Mouse (Mus musculus): ENCODE data around the gene Tbc1d2b.

Gene Tbc1d2b

DNA sequence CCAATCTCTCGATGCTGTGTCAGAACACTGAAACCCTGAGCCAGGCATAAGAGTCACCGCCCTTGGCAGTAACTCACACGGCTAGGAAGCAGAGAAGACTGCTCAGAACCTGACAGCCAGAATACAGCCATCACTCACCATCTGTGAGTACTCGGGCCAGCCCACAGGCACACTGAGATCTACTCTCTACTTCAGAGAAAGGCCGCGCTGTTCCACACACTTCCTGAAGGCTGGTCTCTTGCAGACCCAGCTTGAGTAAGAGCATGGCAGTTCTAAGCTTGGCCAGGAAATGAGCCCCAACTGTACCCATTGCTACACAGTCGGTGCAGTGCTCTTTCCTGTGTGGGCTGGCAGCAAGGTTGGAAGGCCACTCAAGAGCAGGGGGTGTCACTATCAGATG is 27.7 kb downstream of the Tbc1d2b start:
- DNase-seq (ENCODE audit: low spot score) = peak; percentile 22

DNA sequence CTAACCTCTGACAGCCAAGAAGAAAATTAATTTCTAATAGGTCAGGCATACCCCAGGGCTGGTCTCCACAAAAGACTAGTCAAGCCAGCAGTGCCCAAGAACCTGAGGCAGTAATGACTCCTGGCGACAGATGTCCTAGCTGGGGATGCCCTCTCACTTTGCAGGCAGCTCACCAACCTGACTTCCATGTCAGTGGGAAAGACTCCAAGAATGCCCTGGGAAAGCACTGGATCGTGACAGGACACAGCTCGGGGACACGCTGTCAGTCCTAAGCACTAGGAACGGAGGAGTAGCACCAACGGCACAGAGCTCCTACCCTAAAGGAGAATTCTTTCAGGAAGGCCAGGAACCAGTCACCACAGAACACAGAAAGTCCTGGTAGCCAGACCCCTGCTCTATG is 28.3 kb downstream of the Tbc1d2b start:
- DNase-seq (ENCODE audit: low spot score) = no peak

DNA sequence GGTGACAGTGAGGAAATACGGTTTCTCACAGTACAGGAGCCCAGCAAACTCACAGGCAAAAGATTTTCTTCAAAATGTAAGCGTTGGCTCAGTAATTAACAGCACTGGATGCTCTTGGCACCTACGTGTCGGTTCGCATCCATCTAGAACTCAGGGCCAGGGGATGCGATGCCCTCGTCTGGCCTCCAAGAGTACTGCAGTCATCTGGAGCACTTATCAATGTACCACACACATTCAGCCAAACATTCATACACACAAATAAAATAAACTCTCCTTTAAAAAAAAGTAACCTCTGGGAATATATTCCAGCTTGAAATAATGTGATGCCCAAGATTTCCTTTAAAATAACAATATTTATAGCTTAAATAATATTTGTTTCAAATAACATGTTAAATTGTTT is 29.0 kb downstream of the Tbc1d2b start:
- no peak for DNase-seq (ENCODE audit: low spot score)

DNA sequence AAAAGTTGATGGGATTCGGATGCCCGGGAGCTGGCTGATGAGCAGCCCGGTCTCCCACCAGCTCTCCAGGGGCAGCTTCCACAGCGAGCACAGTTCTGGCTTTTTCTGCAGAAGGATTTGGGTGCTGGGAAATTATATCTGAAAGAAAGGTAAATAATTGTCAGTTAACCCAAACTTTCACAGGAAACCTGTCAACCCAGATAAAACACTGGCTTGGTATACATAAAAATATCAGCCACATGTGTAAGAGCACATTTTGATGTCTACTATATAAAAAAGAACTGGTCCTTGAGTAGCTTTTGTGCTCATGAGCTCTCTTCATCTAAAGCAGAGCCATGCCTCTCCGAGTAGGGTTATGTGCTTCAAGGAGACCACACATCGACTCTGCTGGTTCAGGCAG is 29.6 kb downstream of the Tbc1d2b start:
- no peak for DNase-seq (ENCODE audit: low spot score)

DNA sequence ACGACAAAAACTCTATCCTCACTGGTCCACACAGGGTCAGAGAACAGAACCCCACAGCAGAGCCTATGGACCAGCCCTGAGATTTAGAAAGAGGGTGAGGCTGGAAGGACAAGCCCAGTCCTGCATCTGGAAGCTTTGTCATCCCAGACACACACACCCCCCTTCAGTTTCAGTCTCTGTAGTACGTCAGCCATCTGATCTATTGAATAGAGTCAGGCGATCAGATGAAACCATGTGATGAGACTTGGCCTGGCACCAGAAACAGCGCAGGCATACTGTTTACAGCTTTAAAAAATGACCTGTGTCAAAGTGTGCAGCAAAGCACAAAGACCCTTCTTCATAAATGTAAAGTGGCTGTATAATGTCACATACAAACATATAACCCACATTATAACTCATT is 30.0 kb downstream of the Tbc1d2b start:
- DNase-seq (ENCODE audit: low spot score) = no peak

DNA sequence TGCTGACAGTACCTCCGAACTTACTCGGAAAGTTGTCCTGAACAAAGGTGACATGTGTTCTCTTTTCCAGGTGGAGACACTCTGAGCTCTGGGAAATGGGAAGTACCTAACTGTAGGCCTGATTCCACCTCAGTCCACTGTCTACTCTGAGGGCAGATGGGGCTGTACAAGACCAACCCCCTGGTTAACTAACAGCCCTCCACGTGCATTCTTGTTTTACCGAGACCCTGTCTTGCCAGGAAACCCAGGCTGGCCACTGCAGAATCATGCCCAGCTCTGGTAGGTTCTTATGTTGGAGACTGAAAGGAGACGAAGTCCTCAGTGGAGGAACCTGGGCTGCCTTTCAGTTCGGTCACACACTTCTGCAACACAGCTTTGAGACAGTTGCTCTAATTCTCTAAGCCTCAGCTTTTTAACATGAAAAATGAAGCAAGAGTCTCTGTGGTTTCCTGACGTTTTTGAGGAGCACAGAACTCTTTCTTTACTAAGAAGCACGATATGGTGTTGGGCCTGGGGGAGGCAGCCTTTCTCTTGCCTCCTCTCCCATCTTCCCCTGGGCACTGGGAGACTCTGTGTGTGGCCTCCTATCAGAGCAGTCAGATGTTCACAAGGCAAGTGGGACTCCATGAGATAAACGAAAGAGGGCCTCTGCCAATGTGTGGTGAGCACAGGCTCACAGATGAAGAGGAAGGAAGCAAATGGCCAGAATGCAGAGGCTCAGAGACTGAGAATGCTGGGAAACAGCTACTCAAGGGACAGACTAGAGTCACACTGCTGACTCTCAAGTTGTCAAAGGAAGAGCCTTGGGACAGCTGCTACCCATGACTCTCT is 33.2 kb downstream of the Tbc1d2b start:
- DNase-seq (ENCODE audit: low spot score) = no peak

DNA sequence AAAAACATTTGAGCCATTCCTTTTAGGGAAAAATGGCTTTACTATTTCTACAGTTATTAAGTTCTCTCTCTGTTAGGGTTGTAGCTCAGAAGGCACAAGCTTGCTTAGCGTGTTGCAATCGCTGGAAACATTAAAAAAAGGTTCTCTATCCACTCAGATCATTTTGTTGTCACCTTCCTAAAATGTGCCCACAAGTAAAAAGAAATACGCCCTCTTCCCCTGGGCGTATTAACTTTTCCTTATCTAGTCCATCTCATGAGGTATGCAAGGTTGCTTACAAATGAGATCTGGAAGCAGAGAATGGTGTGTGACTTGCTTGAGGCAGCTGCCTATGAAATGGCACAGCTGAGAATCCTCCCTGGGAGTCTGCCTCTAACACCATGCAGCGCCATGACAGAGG is 33.8 kb downstream of the Tbc1d2b start:
- no peak for DNase-seq (ENCODE audit: low spot score)

DNA sequence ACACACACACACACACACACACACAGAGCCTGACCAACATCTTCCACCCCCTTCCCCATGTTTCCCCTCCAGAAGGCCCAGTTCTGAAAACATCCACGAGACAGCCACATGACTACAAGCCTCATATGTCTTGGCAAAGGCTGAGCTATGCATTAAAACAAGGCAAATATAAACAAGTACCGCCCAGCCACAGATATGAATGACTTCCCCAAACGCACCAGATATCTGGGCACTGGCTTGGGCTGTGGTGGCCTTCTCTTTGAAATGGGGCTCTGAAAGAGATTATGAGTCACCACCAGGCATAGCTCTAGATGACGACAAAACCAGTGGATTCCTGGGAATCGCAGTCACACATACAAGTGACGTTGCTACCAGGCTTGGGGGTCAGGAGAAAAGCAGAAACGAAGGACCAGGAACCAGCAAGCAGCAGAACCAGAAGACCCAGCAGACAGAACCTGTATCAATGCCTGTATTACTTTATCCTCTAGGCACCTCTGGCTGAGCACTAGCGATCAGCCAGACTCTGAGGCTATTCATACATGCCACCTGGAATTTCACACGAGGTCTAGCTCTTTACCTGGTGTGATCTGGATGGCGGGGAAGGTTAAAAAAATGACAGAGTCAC is 35.2 kb downstream of the Tbc1d2b start:
- DNase-seq (ENCODE audit: low spot score) = no peak

DNA sequence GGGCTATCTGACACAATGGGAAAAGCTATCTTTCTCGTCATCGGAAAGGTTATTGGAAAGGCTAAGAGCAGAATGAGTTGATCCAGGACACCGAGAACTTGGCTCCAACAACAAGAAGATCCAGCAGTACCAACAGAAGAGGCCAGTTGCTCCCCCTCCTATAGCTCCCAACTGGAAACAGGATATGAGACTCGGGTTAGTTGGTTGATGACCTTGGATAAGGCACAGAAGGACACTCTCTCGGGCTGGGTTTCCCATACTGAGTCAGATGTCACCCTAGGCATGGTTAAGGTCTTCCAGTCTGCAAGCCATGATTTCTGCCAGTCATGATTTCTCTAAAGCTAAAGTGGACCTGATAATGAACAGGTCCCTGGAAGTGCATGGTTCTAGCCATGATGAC is 35.8 kb downstream of the Tbc1d2b start:
- no peak for DNase-seq (ENCODE audit: low spot score)

DNA sequence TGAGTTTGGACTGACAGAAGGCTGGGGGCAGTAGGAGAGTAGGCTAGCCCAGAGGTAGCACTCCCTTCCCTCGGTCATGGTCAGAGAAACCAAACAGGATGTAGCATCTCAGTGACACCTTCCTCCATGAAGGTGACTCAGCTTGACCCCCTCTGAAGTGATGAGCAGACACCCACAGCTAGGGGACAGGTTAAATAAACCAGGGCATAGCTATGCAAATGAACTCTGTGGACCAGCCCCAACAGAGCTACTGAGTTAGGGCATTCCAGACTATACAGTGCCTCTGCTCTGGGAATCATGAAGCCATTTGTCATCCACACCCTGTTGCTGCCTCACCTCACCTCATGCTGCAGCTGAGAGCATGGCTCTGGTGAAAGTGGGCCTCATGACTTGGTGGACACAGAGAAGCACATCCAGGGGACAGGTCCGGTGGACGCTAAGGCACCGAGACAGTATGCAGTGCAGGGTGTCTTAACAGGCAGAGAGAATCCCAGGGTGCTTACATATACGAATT is 36.6 kb downstream of the Tbc1d2b start:
- no peak for DNase-seq (ENCODE audit: low spot score)

DNA sequence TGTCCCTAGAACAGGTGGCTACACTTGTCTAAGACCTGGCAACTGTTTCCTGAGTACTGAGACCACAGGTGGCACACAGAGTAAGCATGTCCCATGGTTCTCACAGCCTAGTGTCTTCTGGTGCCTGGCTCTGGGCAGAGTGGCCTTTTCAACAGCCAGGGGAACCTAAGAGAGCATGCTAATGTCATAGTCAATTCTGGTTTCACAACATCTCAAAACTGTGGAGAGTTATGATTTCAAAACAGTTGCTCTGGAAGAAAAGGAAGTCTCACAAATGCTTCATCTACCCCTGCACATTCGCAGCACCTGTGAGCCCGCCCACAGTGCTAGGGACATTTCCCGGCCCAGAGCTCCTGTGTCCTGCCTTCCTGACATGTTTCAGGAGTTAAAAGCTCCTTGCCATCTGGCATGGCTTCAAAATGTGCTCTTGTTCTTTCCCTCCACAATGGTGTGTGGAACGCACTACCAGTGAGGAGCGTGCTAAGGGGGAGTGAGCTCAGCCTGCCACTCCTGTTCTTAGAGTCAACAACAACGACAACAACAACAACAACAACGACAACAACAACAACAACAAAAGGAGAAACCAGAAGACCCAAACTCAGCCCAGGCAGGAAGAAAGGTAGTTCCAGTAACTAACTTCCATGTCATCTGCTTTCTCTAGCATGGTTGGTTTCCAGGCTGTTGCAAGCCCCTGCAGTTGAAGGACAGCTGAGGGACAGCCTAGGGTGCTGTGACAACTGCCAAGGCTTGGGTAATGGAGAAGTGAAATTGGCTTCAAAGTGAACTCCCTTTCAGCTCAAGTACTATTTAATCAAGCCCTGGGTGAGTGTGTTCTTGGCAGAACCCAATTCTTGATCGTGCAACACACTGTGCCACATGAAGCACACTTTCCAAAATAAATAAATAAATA is 37.6 kb downstream of the Tbc1d2b start:
- no peak for DNase-seq (ENCODE audit: low spot score)

DNA sequence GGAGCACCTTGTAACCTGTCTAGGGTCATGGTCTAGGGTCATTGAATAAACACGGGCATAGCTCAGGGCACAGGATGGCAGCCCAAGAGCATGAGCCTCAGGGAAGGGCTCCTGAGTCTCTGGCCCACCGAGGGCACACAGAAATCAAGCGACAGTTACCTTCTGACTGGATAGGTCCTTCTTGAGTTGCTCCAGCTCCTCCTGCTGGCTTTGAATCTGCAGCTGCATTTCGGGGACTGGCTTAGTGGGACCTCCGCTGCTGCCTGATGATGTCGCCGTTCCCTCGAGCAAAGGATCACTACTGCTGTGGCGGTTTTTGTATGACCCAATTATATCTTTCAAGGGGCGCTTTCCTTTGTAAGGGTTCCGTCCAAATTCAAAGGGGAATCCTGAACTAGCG is 43.4 kb downstream of the Tbc1d2b start:
- DNase-seq (ENCODE audit: low spot score) = no peak

DNA sequence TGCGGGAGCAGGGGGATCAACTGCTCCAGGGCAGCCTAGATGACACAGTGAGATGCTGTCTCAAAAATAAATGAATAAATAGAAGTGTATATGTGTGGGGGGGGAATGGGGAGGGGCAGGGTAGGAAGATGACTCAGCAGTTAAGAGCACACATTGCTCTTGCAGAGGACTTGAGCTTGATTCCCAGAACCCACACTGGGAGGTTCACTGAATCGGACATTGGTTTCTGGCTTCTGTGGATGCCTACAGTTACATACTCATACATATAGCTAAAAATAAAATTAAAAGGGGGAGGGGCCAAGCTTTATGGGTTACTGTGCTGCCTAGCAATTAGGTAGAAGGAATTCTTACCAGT is 43.9 kb downstream of the Tbc1d2b start:
- DNase-seq (ENCODE audit: low spot score) = no peak

DNA sequence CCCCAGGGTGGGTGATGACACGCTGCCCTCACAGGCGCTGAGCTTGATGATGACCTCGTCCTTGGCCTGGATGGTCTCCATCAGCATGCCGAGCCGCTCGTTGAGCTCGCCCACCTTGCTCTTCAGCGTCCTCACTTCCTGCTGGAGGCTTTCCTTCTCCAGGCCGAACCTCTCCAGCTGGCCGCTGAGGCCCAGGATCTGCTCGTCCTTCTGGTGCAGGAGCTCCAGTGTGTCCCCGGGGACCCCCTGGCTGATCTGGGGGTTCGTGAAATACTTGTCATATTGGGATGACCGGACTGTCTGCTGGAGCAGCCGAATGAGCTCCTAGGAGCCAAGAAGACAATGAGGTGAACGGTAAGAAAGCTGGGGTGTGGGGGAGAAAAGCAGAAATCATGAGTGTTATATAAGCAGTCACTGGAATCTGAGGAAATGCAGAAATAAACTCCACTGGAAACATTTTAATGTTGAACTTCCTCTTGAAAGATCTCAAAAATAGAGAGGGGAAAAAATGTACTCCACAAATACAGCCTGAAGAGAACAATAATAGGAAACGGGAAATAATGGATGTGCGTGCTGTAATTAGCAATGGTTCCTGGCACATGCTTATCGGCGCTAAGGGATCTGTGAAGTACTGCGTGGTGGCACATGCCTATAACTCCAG is 44.4 kb downstream of the Tbc1d2b start:
- peak; percentile 17 for DNase-seq (ENCODE audit: low spot score)

DNA sequence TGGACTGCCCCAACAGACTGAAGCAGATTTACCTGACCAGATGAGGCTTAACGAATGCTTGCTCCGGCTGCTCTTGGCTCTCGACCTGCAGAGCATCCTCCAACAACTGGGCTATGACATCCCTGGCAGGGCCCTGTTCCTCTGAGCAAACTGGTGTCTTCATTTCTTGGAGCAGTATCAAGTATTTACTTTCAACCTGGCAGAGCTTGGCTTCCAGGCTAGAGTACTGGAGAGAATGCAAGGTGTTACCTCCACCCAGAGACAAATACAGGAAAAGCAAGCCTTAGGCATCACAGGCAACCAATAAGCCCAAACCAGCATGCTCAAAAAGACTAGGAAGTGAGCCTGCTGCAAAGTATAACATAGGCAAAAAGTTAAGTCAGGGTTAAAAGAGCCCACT is 48.3 kb downstream of the Tbc1d2b start:
- DNase-seq (ENCODE audit: low spot score) = no peak

DNA sequence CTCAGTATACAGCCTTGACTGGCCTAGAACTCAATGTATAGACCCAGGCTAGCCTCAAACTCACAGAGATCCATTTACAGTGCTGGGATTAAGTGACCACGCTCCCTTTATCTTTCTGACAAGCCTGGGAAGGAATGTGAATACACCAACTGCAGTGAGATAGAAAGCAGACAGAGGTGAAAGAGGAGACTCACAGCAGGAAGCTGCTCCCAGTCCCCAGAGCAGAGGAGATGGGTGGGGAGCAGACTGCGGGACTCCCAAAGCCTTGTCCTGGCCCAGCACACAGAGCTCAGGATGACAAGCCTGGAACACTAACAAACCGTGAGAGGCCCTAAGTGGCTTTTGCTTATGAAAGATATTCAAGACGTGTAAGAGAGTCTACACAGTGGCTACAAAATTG is 53.1 kb downstream of the Tbc1d2b start:
- DNase-seq (ENCODE audit: low spot score) = no peak

DNA sequence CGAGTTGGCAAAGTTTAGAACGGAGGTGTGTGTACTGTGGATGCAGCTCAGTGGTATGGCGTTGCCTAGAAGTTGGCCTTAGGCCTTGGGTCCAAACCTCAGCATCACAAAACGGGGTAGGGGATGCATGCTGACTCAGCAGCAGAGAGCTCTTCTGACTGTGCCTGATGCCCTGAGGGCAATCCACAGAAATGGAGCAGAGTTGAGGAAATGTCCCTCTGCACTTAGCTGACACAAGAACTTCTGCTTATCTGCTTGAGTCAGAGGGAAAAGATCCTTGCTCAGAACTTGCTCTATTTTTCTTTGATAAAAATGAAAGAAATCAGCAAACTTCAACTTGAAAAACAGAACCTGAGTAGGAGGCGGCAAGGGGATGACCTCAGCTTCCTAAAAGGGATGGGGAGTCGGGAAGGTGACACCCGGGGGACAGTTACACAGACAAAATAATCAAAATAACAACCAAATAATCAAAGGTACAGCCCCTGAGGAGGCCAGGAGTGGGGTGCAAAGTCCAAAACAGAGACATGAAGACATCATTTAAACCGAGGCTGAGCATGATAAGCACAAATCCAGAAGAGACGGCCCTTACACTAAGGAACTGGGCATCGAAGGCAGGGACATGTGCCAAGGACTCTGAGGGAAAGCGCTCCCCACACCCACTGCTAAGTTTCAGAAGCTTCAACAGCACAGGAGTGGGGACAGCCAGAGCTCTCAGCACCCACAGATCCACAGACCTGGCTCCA is 54.2 kb downstream of the Tbc1d2b start:
- no peak for DNase-seq (ENCODE audit: low spot score)

DNA sequence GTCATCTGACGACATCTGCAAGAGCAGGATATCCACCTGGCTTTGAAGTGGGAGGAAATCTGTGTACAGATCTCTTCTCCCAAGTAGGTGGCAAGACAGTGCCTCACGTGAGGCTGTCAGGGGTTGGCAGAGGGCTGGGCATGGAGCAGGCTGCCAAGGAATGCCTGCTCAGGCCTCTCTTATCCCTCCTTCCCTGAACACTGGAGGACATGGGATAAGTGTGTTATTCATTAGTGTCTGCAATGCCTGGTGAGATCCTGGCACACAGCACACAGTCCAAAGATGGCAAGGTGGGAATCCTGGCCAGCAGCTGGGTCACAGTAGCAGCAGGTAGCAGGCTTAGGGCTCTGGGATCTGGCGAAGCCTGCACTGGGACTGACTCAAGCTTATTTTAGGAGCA is 57.5 kb downstream of the Tbc1d2b start:
- DNase-seq (ENCODE audit: low spot score) = no peak

DNA sequence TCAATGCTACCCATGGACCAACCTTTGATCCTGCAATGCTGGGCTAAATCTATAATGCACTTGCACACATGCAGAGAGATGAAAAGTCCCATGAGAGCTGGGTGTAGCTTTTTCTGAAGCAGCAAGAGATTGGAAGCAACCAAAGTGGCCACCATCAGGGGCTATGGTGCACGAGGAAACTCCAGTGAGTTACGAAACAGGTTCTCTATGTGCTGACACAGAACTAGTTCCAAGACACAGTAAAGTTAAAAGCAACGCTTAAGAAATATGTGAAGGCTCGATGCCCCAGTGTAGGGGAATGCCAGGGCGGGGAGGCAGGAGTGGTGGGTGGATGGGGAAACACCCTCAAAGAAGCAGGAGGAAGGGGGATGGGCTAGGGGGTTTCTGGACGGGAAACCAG is 61.9 kb downstream of the Tbc1d2b start:
- DNase-seq (ENCODE audit: low spot score) = no peak

DNA sequence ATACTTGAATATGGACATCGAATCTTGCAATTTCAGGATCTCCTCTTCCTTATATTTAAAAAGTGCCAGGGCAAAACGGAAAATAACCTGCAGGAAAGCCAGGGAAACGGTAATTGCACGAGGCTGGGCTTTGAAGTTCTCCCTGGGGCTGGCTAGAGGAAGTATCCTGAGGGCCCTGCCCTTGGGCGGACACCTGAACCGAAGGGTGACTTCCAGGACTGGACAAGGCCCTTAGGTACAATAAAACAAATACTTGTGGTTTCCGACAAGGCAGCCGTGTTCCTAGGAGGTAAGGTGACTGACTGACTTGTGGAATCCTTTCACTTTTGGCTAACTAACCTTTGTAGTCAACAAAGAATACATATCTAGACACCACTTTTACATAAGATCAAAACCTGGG is 62.8 kb downstream of the Tbc1d2b start:
- no peak for DNase-seq (ENCODE audit: low spot score)

DNA sequence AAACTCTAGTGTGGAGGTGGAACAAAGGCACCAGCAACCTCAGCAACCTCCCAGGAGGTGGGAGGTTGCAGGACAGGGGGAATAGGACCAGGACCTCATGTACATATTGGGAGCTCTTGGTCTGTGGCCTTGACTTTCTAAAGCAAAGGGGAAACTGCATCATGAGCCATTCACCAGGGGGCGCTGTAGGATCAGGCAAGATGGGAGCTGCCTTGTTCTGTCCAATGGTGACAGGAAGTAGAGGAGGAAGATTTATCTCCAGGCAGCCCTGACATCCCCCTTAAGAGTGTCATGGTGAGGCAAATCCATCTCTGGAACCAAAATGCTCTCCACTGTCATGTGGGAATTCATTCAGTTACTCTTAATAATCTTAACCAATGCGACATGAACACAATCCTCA is 64.1 kb downstream of the Tbc1d2b start:
- peak; percentile 86 for DNase-seq (ENCODE audit: low spot score)
